Comparison of ENCODE assay signal across 23 mouse cellular contexts in genomic region chr3:89908836-89909235, GRCm38 (mm10). TPM values are rescaled to one million over a fixed set of nuclear protein-coding genes. Genes with fewer than 3 reads are reported as not detected.
A peak's percentile ranks its signal among the peaks of the same experiment; 100 is the strongest.
DNase-seq lines count a peak whose midpoint lies in the region; ATAC-seq and TF ChIP-seq lines count a peak whose summit lies in the region.
"Had no signal": no experiment of that assay in that cellular context is flagged by ENCODE, and none has a peak within 500 bp of the region (broad histone marks: within the 10 kb centered on the region; RNA-seq: fewer than 3 reads in every experiment).

No protein-coding gene starts in this region.

- no peaks in the 10 kb centered on the region for H3K36me3 ChIP-seq in kidney, embryonic 16.5 days (ENCODE audit: insufficient read depth, low read length)
- no peaks in the 10 kb centered on the region for H3K36me3 ChIP-seq in hindbrain, embryonic 12.5 days
- H3K36me3 ChIP-seq: embryonic facial prominence, embryonic 10.5 days; forebrain, embryonic 15.5 days; G1E; heart, embryonic 10.5 days; neural tube, embryonic 13.5 days had no signal

- 0 out of 2 replicates have a peak, but pooled peaks cover 8% of the 10 kb centered on the region for H3K4me1 ChIP-seq in lung, adult 2 months (ENCODE audit: control insufficient read depth, insufficient read depth, low read length)
- H3K4me1 ChIP-seq in kidney, embryonic 16.5 days (ENCODE audit: insufficient read depth, low read length): peaks cover 12% of the 10 kb centered on the region
- peaks cover 16% of the 10 kb centered on the region for H3K4me1 ChIP-seq in hindbrain, embryonic 12.5 days

- no peak for TF ChIP-seq POLR2A in lung, adult 2 months (IDR thresholded peaks at IDR 0.05; ENCODE audit: borderline replicate concordance, extremely low read depth, low read depth, low read length)

- H3K27me3 ChIP-seq in kidney, embryonic 16.5 days (ENCODE audit: insufficient read depth, low read length): peaks cover 9% of the 10 kb centered on the region
- H3K27me3 ChIP-seq in hindbrain, embryonic 12.5 days: peaks cover 35% of the 10 kb centered on the region
- H3K27me3 ChIP-seq: Patski had no signal

- H3K9me3 ChIP-seq in kidney, embryonic 16.5 days (ENCODE audit: low read length): no peaks in the 10 kb centered on the region
- H3K9me3 ChIP-seq in hindbrain, embryonic 12.5 days (replicated peaks): no peaks in the 10 kb centered on the region
- H3K9me3 ChIP-seq: embryonic facial prominence, embryonic 10.5 days; forebrain, embryonic 15.5 days; G1E; heart, embryonic 10.5 days; neural tube, embryonic 13.5 days had no signal

- no peak for DNase-seq in lung, adult 2 months
- DNase-seq in lung, postnatal 25 days (ENCODE audit: low spot score): no peak
- DNase-seq in B cell, adult 2 months: peak; percentile 46 to 55
- peak; percentile 75 for DNase-seq in induced T-regulatory cell, adult 2 months (ENCODE audit: low read depth)
- no peak for DNase-seq in adipocyte (ENCODE audit: low spot score)
- DNase-seq: adrenal gland, postnatal 14 days; cerebellum, adult 9-10 months; lung, postnatal 10 days; midbrain, embryonic 14.5 days; thymus, postnatal 14 days had no signal

- WGBS in lung, adult 2 months: 77% methylated on average over 6 of the region's 6 CpGs
- WGBS in kidney, embryonic 16.5 days: 94% methylated on average over 6 of the region's 6 CpGs
- WGBS in hindbrain, embryonic 12.5 days: 89% methylated on average over 6 of the region's 6 CpGs

- ATAC-seq in CD4-positive, CD25-positive, alpha-beta regulatory T cell, adult 4 months: peak; percentile 42
- ATAC-seq in kidney, embryonic 16.5 days (ENCODE audit: low FRiP score, low TSS enrichment): no peak
- ATAC-seq in hindbrain, embryonic 12.5 days (ENCODE audit: low FRiP score): no peak
- ATAC-seq: forebrain, embryonic 15.5 days; hindbrain, embryonic 16.5 days; intestine, postnatal 0 days; Patski had no signal

- H3K4me2 ChIP-seq in kidney, embryonic 16.5 days (replicated peaks; ENCODE audit: low read depth, low read length): no peak overlapping the region
- H3K4me2 ChIP-seq in hindbrain, embryonic 12.5 days (replicated peaks): no peak overlapping the region
- H3K4me2 ChIP-seq: forebrain, embryonic 15.5 days; neural tube, embryonic 13.5 days had no signal

- H3K4me3 ChIP-seq in lung, adult 2 months (replicated peaks; ENCODE audit: extremely low read depth, low read depth, low read length): peak overlapping the region; percentile 20
- no peak overlapping the region for H3K4me3 ChIP-seq in kidney, embryonic 16.5 days (ENCODE audit: low read length)
- no peak overlapping the region for H3K4me3 ChIP-seq in hindbrain, embryonic 12.5 days
- H3K4me3 ChIP-seq: embryonic facial prominence, embryonic 10.5 days; forebrain, embryonic 15.5 days; heart, embryonic 10.5 days; neural tube, embryonic 13.5 days had no signal

- no peak overlapping the region for H3K9ac ChIP-seq in kidney, embryonic 16.5 days (replicated peaks; ENCODE audit: low read length)
- no peak overlapping the region for H3K9ac ChIP-seq in hindbrain, embryonic 12.5 days
- H3K9ac ChIP-seq: forebrain, embryonic 15.5 days; liver, embryonic 14.5 days; neural tube, embryonic 13.5 days had no signal

- no peak for TF ChIP-seq CTCF in lung, adult 2 months (IDR thresholded peaks at IDR 0.05; ENCODE audit: insufficient read depth, low read length)

- no peak overlapping the region for H3K27ac ChIP-seq in kidney, embryonic 16.5 days (ENCODE audit: low read length)
- H3K27ac ChIP-seq in hindbrain, embryonic 12.5 days: no peak overlapping the region
- H3K27ac ChIP-seq: embryonic facial prominence, embryonic 10.5 days; forebrain, embryonic 15.5 days; heart, embryonic 10.5 days; kidney, postnatal 0 days; liver, embryonic 14.5 days; neural tube, embryonic 13.5 days had no signal

RNA-seq across cellular contexts. Expression of gene Il6ra, which starts 4.2 kb away (rescaled TPM):
- polyA plus RNA-seq in lung, adult 2 months (2012; rRNA removed): 19.8 and 22.6 TPM in 2 replicates
- polyA plus RNA-seq in CD4-positive, CD25-positive, alpha-beta regulatory T cell, adult 4 months (2017; shearing (Covaris generic)): 10 to 100 TPM; 18.3 to 20.4 TPM
- polyA plus RNA-seq in kidney, embryonic 16.5 days (2015; fragmentation: Nextera tagmentation; extraction: Ambion mirVana): 0.84 and 0.91 TPM in 2 replicates
- 0.66 and 1.2 TPM in 2 replicates for polyA plus RNA-seq in hindbrain, embryonic 12.5 days (2016; fragmentation: Nextera tagmentation; extraction: Ambion mirVana)
- polyA plus RNA-seq: G1E had no signal

RNA-seq across cellular contexts. Expression of gene Atp8b2, which starts 54.5 kb away (rescaled TPM):
- polyA plus RNA-seq in lung, adult 2 months (2012; rRNA removed): 31.9 and 52.7 TPM in 2 replicates
- 10 to 100 TPM; 17.8 to 24.6 TPM for polyA plus RNA-seq in CD4-positive, CD25-positive, alpha-beta regulatory T cell, adult 4 months (2017; shearing (Covaris generic))
- polyA plus RNA-seq in kidney, embryonic 16.5 days (2015; fragmentation: Nextera tagmentation; extraction: Ambion mirVana): 11.7 and 15.3 TPM in 2 replicates
- polyA plus RNA-seq in hindbrain, embryonic 12.5 days (2016; fragmentation: Nextera tagmentation; extraction: Ambion mirVana): 20.3 and 22.8 TPM in 2 replicates

Comparison
In these comparisons a context has a peak if more than half of its experiments do, and no peak if none do; other contexts are left out.
1. DNase-seq: peak in B cell, adult 2 months (2 of 2) and induced T-regulatory cell, adult 2 months (single experiment); none in lung, adult 2 months (single experiment), lung, postnatal 25 days (single experiment) and adipocyte (single experiment).